Comparison of ENCODE assay signal across 9 mouse cellular contexts in genomic region chr4:154637468-154638319, GRCm38 (mm10). TPM values are rescaled to one million over a fixed set of nuclear protein-coding genes. Genes with fewer than 3 reads are reported as not detected.
DNase-seq lines count a peak whose midpoint lies in the region; ATAC-seq and TF ChIP-seq lines count a peak whose summit lies in the region.
"Had no signal": no experiment of that assay in that cellular context is flagged by ENCODE, and none has a peak within 500 bp of the region (broad histone marks: within the 10 kb centered on the region; RNA-seq: fewer than 3 reads in every experiment).

No protein-coding gene starts in this region.

- peak overlapping the region; percentile 93 for H3K4me2 ChIP-seq in forebrain, embryonic 11.5 days (ENCODE audit: low read depth, low read length, severe bottlenecking)
- H3K4me2 ChIP-seq in intestine, postnatal 0 days (replicated peaks; ENCODE audit: low read depth) = peak overlapping the region; percentile 92

- H3K27ac ChIP-seq in heart, embryonic 10.5 days = peak overlapping the region; percentile 93
- H3K27ac ChIP-seq in forebrain, embryonic 11.5 days (ENCODE audit: low read depth, low read length) = peak overlapping the region; percentile 94
- H3K27ac ChIP-seq in intestine, postnatal 0 days (ENCODE audit: low read depth, low read length) = peak overlapping the region; percentile 87

- under 1% methylated on average over 71 of the region's 73 CpGs for WGBS in heart, embryonic 10.5 days
- WGBS in forebrain, embryonic 11.5 days = under 1% methylated on average over 65 of the region's 73 CpGs
- WGBS in intestine, postnatal 0 days = 2% methylated on average over 60 of the region's 73 CpGs

- no peaks in the 10 kb centered on the region for H3K9me3 ChIP-seq in heart, embryonic 10.5 days
- no peaks in the 10 kb centered on the region for H3K9me3 ChIP-seq in forebrain, embryonic 11.5 days (ENCODE audit: control insufficient read depth, low read length)
- H3K9me3 ChIP-seq in intestine, postnatal 0 days (ENCODE audit: control insufficient read depth) = no peaks in the 10 kb centered on the region

- no peak for TF ChIP-seq CTCF in intestine, postnatal 0 days (IDR thresholded peaks at IDR 0.05; ENCODE audit: low read depth)

- no peak for DNase-seq in heart, embryonic 10.5 days (ENCODE audit: low spot score)
- no peak for DNase-seq in heart, adult 9 months (ENCODE audit: low spot score in 2 of 2)
- DNase-seq in forebrain, embryonic 11.5 days (ENCODE audit: low spot score) = peak; percentile 77
- DNase-seq in neural tube, embryonic 10.5 days (ENCODE audit: extremely low spot score, low spot score) = peak; percentile 63
- no peak for DNase-seq in spleen, postnatal 10 days (ENCODE audit: low spot score in 2 of 2)
- DNase-seq in urinary bladder, adult 18-20 months (ENCODE audit: low spot score in 2 of 2) = no peak
- no peak for DNase-seq in ovary, postnatal 14 days (ENCODE audit: low spot score)
- DNase-seq: cerebellum, adult 18-20 months had no signal

- peak overlapping the region; percentile 84 for H3K4me3 ChIP-seq in heart, embryonic 10.5 days
- H3K4me3 ChIP-seq in forebrain, embryonic 11.5 days (ENCODE audit: low read depth, low read length) = peak overlapping the region; percentile 78
- H3K4me3 ChIP-seq in intestine, postnatal 0 days (ENCODE audit: low read depth, low read length) = peak overlapping the region; percentile 82

- H3K4me1 ChIP-seq in heart, embryonic 10.5 days = peaks cover 89% of the 10 kb centered on the region
- peaks cover 30% of the 10 kb centered on the region for H3K4me1 ChIP-seq in forebrain, embryonic 11.5 days (replicated peaks; ENCODE audit: control insufficient read depth, insufficient read depth, low read length)
- H3K4me1 ChIP-seq in intestine, postnatal 0 days (replicated peaks; ENCODE audit: control insufficient read depth, insufficient read depth, low read length) = no peaks in the 10 kb centered on the region

- H3K27me3 ChIP-seq in heart, embryonic 10.5 days (ENCODE audit: insufficient read depth, poor library complexity, severe bottlenecking) = peaks cover 98% of the 10 kb centered on the region
- H3K27me3 ChIP-seq in forebrain, embryonic 11.5 days (ENCODE audit: control insufficient read depth, insufficient read depth, low read length) = peaks cover 47% of the 10 kb centered on the region
- peaks cover 87% of the 10 kb centered on the region for H3K27me3 ChIP-seq in intestine, postnatal 0 days (replicated peaks; ENCODE audit: control insufficient read depth, insufficient read depth, low read length)

- peak overlapping the region; percentile 96 for H3K9ac ChIP-seq in forebrain, embryonic 11.5 days (ENCODE audit: low read length)
- H3K9ac ChIP-seq in intestine, postnatal 0 days (ENCODE audit: low read depth, low read length) = peak overlapping the region; percentile 63

- H3K36me3 ChIP-seq in heart, embryonic 10.5 days = no peaks in the 10 kb centered on the region
- H3K36me3 ChIP-seq in forebrain, embryonic 11.5 days (ENCODE audit: control insufficient read depth, insufficient read depth, low read length) = no peaks in the 10 kb centered on the region
- H3K36me3 ChIP-seq in intestine, postnatal 0 days (ENCODE audit: control insufficient read depth, insufficient read depth) = no peaks in the 10 kb centered on the region

- no peak for ATAC-seq in forebrain, embryonic 11.5 days (replicated peaks; ENCODE audit: low FRiP score)
- ATAC-seq in intestine, postnatal 0 days = no peak

RNA-seq across cellular contexts. Expression of gene Prdm16, which starts 1.0 kb away (rescaled TPM):
- 13.9 and 16.8 TPM in 2 replicates for polyA plus RNA-seq in heart, embryonic 10.5 days (2016; fragmentation: Nextera tagmentation; extraction: Ambion mirVana)
- 44.7 and 49.3 TPM in 2 replicates for polyA plus RNA-seq in forebrain, embryonic 11.5 days (2014; fragmentation: Nextera tagmentation; extraction: Ambion mirVana)
- 8.7 and 9.0 TPM in 2 replicates for polyA plus RNA-seq in intestine, postnatal 0 days (2015; fragmentation: Nextera tagmentation; extraction: Ambion mirVana)

RNA-seq across cellular contexts. Expression of gene Actrt2, which starts 30.0 kb away (rescaled TPM):
- polyA plus RNA-seq in heart, embryonic 10.5 days (2016; fragmentation: Nextera tagmentation; extraction: Ambion mirVana) = not detected in 2 replicates
- polyA plus RNA-seq in forebrain, embryonic 11.5 days (2014; fragmentation: Nextera tagmentation; extraction: Ambion mirVana) = not detected in 2 replicates
- polyA plus RNA-seq in intestine, postnatal 0 days (2015; fragmentation: Nextera tagmentation; extraction: Ambion mirVana) = not detected in 2 replicates

Comparison
In these comparisons a context has a peak if more than half of its experiments do, and no peak if none do; other contexts are left out.
1. DNase-seq: peak in forebrain, embryonic 11.5 days (single experiment) and neural tube, embryonic 10.5 days (single experiment); none in heart, embryonic 10.5 days (single experiment), heart, adult 9 months (0 of 2), spleen, postnatal 10 days (0 of 2), urinary bladder, adult 18-20 months (0 of 2) and ovary, postnatal 14 days (single experiment).
2. Peak in every context shown above with its lines, with median percentiles within 50 percentile points of each other: H3K27ac ChIP-seq and H3K4me3 ChIP-seq.